Mouse (Mus musculus): Measurements from ENCODE around the gene Dusp28. TPM values are rescaled to one million over a fixed set of nuclear protein-coding genes. Genes with fewer than 3 reads are reported as not detected.

Dusp28 gene
- total RNA-seq (2021) = 1 to 10 TPM; 7.1 to 7.2 TPM

DNA sequence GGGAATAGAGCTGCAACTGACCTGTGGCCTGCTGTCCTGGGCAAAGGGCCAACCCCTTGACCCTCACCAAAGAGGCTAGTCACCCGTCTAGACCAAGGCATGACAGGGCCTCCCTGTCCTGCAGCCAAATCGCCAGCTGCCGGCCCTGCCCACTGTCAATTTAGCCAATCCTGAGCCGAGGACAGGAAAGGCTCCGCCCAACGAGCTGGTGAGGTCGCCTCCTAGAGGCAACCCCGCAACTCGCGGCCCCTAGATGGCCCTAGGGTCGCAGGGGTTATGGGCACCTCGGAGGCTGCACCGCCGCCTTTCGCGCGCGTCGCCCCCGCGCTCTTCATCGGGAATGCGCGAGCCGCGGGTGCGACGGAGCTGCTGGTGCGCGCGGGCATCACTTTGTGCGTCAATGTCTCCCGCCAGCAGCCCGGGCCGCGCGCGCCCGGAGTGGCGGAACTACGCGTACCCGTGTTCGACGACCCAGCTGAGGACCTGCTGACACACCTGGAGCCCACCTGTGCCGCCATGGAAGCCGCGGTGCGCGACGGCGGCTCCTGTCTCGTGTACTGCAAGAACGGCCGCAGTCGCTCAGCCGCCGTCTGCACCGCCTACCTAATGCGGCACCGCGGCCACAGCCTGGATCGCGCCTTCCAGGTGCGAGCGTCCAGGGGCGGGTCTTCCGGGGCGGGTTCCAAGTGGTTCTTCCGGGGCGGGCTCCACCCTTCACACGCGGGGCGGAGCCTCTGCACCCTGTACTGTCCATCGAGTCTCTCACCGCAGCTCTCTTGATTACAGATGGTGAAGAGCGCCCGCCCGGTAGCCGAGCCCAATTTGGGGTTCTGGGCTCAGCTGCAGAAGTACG is at the start of gene Dusp28:
Gene Dusp28 (plus strand): TSS at position 203 of the 853 bp plus-strand sequence.
- intact Hi-C loops (cut with DNase I) = no loop called here
- peak; percentile 79 to 91 for DNase-seq (ENCODE audit: extremely low spot score in 1 of 2, low spot score in 2 of 2)

DNA sequence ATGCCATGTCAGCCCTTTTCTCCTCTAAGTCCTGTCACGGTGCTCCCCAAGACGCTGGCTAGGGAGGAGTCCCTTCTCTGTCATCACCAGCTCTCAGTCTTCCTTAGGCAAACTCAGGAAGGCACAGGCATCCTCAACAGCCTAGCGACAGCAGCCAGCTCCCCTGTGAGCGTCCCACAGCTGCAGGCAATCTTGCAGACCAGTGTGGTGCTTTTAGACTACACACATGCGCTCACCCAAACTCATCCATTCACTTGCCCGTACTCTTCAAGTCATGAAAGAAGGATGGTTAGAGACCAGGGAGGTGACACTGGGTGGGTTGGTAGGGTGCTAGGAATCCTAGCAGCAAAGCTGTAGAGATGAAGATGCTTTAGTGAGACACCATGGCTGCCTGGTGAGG is 45.3 kb upstream of the Dusp28 start:
- intact Hi-C loops (cut with DNase I) = no loop called here
- DNase-seq (ENCODE audit: extremely low spot score in 1 of 2, low spot score in 2 of 2) = no peak

DNA sequence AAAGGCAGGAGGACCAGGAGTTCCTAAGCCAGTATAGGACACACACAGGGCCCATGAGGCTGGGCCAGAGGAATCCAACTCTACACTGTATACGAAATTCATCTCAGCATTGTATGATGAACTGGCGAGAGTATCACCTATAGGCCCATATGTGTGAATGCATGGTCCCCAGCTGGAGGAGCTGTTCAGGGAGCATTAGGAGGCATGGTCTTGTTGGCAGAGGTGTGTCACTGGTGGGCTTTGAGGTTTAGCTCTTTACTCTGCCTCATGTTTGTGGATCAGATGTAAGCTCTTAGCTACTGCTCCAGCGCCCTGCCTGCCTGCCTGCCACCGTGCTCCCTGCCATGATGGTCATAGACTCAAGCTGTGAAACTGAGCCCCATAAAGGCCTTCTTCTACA is 43.5 kb upstream of the Dusp28 start:
- intact Hi-C loops (cut with DNase I) = no loop called here
- DNase-seq (ENCODE audit: extremely low spot score in 1 of 2, low spot score in 2 of 2) = no peak

DNA sequence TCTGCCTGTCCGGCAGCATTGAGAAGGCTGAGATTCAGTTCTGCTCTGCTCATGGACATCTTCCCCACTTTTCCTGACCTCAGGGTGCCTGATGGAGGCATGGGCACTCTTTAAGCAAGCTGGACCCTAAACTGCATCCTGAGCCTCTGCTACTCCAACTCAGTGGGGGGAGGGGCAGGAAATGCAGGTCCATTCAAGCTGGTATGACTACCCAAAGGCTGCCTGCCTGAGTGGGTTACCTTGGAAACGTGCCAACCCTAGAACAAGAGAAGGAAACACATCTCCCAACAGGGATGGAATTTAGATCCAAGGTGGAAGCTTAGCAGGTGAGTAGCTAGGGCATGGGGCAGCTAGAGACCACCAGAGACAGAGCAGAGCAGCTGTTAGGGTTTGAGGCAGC is 40.6 kb upstream of the Dusp28 start:
- DNase-seq (ENCODE audit: extremely low spot score in 1 of 2, low spot score in 2 of 2) = no peak
- intact Hi-C loops (cut with DNase I) = no loop called here

DNA sequence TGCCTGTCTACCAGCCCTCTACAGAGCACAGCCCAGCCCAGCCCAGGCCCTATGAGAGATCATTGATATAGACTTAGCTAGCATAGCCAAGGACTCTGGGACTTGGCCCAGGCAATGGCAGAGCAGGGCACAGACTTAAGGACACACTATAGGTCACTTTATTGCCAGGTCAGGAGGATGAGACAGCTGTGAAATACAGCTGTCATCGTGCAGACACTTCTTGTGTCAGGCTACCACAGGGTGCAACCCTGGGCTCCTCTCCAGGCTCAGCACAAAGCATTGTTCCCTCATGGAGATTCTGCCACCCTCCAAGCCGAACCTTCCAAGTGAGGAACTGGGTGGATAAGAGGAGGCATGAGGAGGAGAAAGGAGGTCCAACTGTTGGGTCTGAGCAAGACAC is 36.8 kb upstream of the Dusp28 start:
- no peak for DNase-seq (ENCODE audit: extremely low spot score in 1 of 2, low spot score in 2 of 2)
- intact Hi-C loops (cut with DNase I) = no loop called here

DNA sequence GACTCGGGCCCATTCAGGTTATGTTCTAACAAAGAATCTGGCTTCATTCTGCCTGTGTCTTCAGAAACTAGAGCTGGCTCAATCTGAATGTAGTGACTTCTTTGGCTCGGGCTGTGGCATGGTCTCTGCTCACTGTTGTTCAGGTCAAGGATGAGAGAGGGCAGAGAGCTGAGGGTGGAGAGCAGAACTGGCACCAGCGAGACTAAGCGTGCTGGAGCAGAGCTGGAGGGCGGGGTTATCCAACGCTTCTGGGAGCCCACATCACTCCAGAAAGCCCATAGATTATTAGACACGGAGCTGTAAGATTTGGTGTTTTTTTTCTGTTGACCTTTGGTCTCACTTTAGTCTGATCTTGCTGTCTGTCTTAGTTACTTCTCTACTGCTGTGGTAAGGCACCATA is 34.1 kb upstream of the Dusp28 start:
- intact Hi-C loops (cut with DNase I) = no loop called here
- no peak for DNase-seq (ENCODE audit: extremely low spot score in 1 of 2, low spot score in 2 of 2)

DNA sequence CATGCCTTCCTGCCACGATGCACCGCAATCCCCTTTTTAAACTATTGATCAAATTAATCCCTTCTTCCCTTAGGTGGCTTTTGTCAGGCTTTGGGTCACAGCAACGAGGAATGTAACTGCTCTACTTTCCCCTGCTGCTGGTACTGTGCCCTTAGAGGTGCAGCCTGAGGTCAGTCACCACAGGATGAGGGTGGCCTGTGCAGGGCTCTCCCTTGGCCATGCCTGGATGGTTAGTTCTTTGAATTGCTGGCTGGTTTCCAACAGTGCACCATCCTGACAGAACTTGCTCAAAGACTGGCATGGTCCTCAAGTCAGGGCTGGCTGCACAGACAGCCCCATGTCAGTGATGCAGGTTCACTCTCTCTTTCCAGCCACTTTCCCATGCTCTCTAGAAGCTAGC is 32.8 kb upstream of the Dusp28 start:
- intact Hi-C loops (cut with DNase I) = no loop called here
- DNase-seq (ENCODE audit: extremely low spot score in 1 of 2, low spot score in 2 of 2) = no peak

DNA sequence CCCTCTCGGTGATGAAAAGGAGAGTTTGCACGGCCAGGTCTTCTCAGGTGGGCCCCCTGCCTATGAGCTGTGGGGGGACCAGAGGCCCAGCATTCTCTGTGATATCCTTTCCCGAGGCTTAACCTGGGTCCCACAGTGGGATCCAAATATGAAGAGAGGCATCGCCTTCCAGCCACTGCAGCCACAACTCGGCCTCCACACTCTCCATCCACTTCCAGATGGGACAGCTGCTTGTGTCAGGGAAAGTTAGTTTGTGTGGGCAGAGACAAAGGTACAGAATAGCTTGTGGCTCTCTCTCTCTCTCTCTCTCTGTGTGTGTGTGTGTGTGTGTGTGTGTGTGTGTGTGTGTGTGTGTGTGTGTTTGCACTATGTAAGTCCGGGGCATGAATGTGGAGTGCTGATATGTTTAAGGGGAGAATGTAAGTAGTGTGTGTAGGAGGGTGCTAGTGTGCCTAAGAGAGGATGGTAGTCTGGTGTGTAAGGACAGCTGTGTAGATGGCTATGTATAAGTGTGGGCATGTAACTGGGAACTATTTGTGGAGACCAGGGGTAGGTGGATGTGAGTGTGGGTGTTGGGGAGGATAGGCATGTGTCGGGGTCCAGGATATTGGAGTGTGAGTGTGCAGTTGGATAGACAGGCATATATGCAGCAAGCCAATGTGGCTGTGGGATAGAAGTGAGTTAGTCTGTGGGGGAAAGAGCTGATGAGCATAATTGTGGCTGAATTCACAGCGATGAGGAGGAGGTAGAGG is 31.2 kb upstream of the Dusp28 start:
- intact Hi-C loops (cut with DNase I) = no loop called here
- DNase-seq (ENCODE audit: extremely low spot score in 1 of 2, low spot score in 2 of 2) = no peak

DNA sequence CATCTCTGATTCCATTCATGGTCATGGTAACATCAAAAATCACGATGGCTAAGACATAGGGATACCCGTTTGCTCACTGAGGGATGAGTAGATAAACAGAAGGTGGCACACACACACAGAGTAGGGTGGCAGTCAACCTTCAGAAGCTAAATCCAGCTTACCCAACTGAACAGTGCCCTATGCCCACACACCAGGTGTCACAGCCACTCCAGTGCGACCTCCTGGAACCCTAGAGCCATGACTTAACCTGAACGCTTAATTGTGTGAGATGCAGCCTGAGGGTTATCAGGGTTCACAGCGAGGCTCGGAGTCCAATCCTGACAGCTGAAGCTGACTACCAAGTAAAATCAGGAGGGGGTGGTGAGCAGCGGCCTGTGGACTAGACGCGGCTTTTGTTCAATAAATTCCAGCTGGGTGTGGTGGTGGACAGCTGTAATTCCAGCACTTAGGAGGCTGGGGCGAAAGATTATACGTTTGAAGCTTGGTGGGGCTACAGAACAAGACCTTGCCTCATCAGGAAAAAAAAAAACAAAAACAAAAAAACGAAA is 29.3 kb upstream of the Dusp28 start:
- intact Hi-C loops (cut with DNase I) = no loop called here
- DNase-seq (ENCODE audit: extremely low spot score in 1 of 2, low spot score in 2 of 2) = no peak

DNA sequence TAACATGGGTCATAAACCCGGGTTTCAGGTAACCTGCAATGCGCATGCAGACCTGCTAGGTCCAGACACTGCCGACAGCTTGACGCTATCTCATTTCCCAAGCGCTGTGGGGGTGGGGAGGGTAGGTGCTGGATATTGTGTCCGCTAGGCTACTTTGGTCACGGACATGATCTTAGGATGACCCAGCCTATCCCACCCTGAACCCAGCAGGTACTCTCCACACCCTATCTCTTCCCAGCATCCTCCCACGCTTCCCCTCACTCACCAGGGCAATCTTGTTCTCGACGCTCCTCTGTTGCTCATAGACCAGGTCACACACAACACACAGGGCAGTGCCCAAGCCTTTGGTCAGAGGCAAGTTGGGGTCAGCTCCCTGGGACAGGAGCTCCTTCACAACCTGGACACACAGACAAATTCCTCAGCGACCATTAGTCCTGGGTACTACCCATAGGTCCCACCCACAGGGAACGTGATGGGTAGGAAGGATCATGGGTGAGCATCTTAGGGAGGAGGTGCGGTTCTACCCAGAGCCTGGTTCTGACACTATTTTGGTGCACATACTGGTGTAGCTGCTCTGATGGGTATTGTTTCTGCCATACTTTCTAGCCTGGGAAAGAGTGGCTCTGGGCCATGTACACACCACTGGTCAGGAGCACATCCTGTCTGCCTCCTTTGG is 28.6 kb upstream of the Dusp28 start:
- intact Hi-C loops (cut with DNase I) = no loop called here
- no peak for DNase-seq (ENCODE audit: extremely low spot score in 1 of 2, low spot score in 2 of 2)

DNA sequence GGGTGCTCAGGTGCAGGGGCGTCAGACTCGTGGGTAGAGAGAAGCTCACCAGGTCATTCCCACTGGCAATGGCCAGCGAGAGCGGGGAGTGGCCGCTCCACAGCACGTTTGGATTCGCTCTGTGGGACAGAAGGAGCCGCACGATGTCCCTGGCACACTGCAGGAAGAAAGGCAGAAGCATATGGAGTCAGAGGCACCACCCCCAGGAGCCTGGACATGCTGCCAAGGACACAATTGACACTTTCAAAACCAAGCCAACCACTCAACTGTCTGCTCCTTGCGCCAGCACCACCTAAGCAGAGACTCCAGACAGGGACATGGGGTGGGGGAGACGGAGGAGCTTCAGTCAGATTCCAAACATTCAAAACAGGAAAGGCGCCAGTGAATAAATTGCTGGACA is 27.5 kb upstream of the Dusp28 start:
- DNase-seq (ENCODE audit: extremely low spot score in 1 of 2, low spot score in 2 of 2) = peak in 1 of 2 experiments; percentile 42
- intact Hi-C loops (cut with DNase I) = no loop called here

DNA sequence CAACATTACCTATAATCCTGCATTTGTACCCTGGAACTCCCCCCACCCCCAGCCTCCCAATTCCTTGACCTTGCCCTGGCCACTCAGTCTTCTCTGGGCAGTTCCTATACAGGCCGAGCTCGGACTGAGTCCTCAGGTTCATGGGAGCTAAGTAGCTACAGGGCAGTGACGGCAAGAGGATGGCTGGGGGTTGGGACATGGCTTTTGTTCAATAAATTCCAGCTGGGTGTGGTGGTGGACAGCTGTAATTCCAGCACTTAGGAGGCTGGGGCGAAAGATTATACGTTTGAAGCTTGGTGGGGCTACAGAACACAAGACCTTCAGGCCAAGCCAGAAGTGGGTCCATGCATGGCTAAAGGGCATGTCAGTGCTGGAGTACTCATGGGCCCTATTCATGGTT is 26.7 kb upstream of the Dusp28 start:
- intact Hi-C loops (cut with DNase I) = no loop called here
- DNase-seq (ENCODE audit: extremely low spot score in 1 of 2, low spot score in 2 of 2) = no peak

DNA sequence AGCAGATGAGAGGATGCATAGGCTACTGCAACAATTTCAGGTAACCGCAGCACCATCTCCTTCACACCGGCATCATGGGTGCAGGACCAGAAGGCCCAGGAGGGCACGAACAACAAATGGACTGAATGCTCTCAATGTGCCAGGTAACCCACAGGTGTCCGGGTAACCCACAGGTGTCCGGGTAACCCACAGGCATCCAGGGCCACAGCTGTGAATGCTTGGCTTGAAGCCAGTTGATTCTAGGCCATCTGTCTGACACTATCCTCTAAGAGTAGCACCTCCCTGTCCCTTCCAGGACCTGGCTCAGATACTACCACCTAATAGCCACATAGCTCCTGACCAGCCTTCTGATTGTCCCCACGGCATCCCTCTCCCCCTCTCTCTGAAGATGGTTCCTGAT is 24.8 kb upstream of the Dusp28 start:
- intact Hi-C loops (cut with DNase I) = no loop called here

DNA sequence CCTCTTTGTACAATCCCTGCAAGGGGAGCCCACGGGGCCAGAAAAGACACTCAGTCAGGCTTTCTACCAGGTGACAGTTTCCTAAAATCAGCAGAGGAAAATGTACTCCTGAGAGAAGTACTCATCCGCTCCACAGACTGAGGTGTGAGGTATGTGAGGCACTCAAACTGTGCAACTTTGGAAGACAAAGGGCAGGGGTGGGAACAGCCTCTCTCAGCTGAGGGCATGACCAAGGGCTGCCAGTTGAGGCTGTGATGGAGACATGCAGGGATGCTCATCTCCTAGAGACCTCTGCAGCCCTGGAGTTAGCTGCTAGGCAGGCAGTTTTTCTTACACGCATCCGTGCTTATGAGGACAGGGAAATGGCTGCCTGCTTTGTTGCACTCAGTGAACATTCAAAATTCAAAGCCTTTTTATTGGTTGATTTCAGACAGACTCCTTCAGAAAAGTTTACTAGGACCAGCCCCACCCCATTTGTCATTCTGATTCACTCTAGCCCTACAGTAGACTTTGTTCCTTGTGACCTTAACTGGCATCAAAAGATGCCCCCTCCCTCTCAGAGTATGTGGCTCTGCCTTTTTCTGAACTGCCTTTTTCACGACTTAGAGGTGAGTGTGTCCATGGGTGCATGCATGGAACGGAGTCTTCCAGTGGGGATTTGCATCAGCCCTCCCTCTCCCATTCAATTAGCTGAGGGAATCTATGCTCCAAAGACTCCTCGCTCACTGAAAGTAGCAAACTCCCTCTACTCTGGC is 17.7 kb upstream of the Dusp28 start:
- intact Hi-C loops (cut with DNase I) = no loop called here
- no peak for DNase-seq (ENCODE audit: extremely low spot score in 1 of 2, low spot score in 2 of 2)

More for the DNA sequence above, 24.8 kb upstream of the Dusp28 start:
- no peak for DNase-seq (ENCODE audit: extremely low spot score in 1 of 2, low spot score in 2 of 2)

DNA sequence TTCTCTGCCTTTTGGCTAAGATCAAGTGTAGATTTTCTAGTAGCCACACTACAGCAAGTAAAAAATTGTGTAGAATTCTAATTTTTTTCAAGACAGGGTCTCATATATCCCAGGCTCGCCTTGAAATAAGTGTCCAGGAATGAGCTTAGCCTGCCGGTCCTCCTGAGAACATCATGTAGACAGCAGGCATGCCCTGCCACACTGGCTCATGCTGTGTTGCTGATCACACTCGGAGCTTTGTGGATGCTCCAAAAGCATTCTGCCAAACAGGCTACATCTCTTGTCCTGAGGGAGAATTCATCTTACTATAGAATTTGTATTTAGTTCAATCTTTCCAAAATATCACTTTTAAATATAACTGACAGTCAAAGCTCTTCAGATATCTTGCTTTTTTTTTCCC is 14.0 kb upstream of the Dusp28 start:
- DNase-seq (ENCODE audit: extremely low spot score in 1 of 2, low spot score in 2 of 2) = no peak
- intact Hi-C loops (cut with DNase I) = loop anchor here (10.0 kb wide), 2 partner anchors 208 to 368 kb away; no protein-coding TSS in a partner anchor

DNA sequence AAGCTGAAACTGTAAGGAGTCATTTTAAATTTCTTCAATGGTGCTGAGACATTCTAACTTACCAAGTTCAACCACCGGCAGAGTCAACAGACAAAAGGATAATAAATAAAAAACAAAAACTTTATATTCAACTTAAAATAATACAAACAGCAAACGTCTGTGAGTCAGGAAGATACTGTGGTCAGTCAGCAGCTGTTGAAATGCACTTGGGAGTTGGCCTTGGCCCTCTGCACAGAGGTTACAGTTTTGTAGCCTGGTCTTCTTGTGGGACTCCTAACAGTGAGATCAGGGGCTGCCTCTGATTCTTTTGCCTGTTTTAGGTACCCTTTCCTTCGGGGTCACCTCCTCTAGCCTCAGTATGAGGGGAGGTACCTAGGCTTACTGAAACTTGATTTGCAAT is 12.9 kb upstream of the Dusp28 start:
- DNase-seq (ENCODE audit: extremely low spot score in 1 of 2, low spot score in 2 of 2) = no peak
- intact Hi-C loops (cut with DNase I) = loop anchor here (10.0 kb wide), 2 partner anchors 209 to 369 kb away; no protein-coding TSS in a partner anchor

DNA sequence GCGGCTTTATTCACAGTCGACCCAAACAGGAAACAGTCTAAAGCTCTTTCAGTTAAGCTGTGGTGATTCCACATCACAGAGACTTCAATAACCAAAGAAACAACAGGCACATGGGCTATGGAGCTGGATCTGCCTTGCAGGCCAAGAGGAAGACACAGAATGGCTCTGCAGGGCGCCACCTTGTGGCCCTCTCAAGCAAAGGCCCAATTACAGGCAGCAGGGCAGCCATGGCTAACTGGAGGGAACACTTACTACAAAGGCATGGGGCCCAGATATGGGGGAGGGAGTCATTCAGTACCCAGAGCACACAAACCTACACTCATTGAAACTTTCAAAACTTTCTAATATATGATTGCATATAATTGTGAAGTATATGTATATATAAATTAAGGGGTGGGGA is 11.7 kb upstream of the Dusp28 start:
- intact Hi-C loops (cut with DNase I) = loop anchor here (10.0 kb wide), 2 partner anchors 210 to 370 kb away; no protein-coding TSS in a partner anchor
- peak; percentile 72 to 82 for DNase-seq (ENCODE audit: extremely low spot score in 1 of 2, low spot score in 2 of 2)

DNA sequence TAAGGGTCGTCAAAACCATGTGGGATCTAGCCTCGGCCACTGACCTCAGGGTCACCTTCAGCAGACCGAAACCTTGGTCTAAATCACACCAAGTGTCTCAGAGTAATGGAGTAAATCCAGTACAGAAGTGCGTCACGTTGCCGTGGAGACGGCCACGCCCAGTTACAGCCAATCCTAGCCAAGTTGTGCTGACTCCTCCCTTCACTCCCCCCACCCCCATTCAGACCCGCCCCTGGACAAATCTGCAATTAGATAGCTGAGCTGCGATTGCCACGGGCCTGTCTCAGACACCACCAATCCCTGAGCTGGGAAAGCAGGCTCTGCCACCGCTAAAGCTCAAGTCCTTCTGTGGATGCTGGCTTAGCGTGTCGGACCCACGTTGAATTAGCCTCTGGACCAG is 4.0 kb upstream of the Dusp28 start, which contains the start of gene Ankmy1:
Gene Ankmy1 (minus strand): TSS at position 121 of the 400 bp plus-strand sequence.
- intact Hi-C loops (cut with DNase I) = loop anchor here (5.0 kb wide), 1 partner anchor 55 kb away; no protein-coding TSS in a partner anchor
- DNase-seq (ENCODE audit: extremely low spot score in 1 of 2, low spot score in 2 of 2) = peak; percentile 72 to 81

Data from left cerebral cortex, postnatal 10 days (tissue).